ENCODE assay signal across 14 mouse cellular contexts in genomic region chr7:64452471-64453222, GRCm38 (mm10). TPM values are rescaled to one million over a fixed set of nuclear protein-coding genes. Genes with fewer than 3 reads are reported as not detected.
DNase-seq lines count a peak whose midpoint lies in the region; ATAC-seq and TF ChIP-seq lines count a peak whose summit lies in the region.
"Had no signal": no experiment of that assay in that cellular context is flagged by ENCODE, and none has a peak within 500 bp of the region (broad histone marks: within the 10 kb centered on the region; RNA-seq: fewer than 3 reads in every experiment).

No protein-coding gene starts in this region.

- 0 out of 2 replicates have a peak, but pooled peaks have one; percentile 44 for ATAC-seq in neural tube, embryonic 13.5 days (ENCODE audit: low read depth)
- no peak for ATAC-seq in limb, embryonic 15.5 days (ENCODE audit: insufficient number of reproducible peaks, low FRiP score, low TSS enrichment, low read depth)

- H3K9ac ChIP-seq in neural tube, embryonic 13.5 days = no peak overlapping the region
- no peak overlapping the region for H3K9ac ChIP-seq in limb, embryonic 15.5 days
- H3K9ac ChIP-seq: lung, embryonic 15.5 days; midbrain, embryonic 13.5 days had no signal

- H3K9me3 ChIP-seq in neural tube, embryonic 13.5 days = no peaks in the 10 kb centered on the region
- no peaks in the 10 kb centered on the region for H3K9me3 ChIP-seq in limb, embryonic 15.5 days
- H3K9me3 ChIP-seq: lung, embryonic 15.5 days; midbrain, embryonic 13.5 days had no signal

- no peak for TF ChIP-seq CTCF in layer of hippocampus, adult 2 months (conservative IDR thresholded peaks at IDR 0.05)

- H3K4me2 ChIP-seq in neural tube, embryonic 13.5 days = no peak overlapping the region
- no peak overlapping the region for H3K4me2 ChIP-seq in limb, embryonic 15.5 days
- H3K4me2 ChIP-seq: lung, embryonic 15.5 days; midbrain, embryonic 13.5 days had no signal

- peak in 1 of 2 experiments; percentile 49 for DNase-seq in layer of hippocampus, adult 2 months (ENCODE audit: low spot score in 2 of 2)
- DNase-seq in layer of hippocampus, adult 9-11 months = no peak
- DNase-seq in neural tube, embryonic 10.5 days (ENCODE audit: extremely low spot score, low spot score) = no peak
- DNase-seq in cerebellum, adult 8-10 months = peak; percentile 47
- DNase-seq in retina, postnatal 1 day = no peak
- DNase-seq: heart, postnatal 4 days; kidney, adult 9 months; liver had no signal

- H3K4me1 ChIP-seq in neural tube, embryonic 13.5 days (replicated peaks) = peaks cover 10% of the 10 kb centered on the region; the same call in 1 of the 2 replicates
- H3K4me1 ChIP-seq in limb, embryonic 15.5 days = no peaks in the 10 kb centered on the region
- H3K4me1 ChIP-seq: lung, embryonic 15.5 days had no signal

- no peaks in the 10 kb centered on the region for H3K27me3 ChIP-seq in neural tube, embryonic 13.5 days
- H3K27me3 ChIP-seq in limb, embryonic 15.5 days = no peaks in the 10 kb centered on the region
- H3K27me3 ChIP-seq: lung, embryonic 15.5 days; midbrain, embryonic 13.5 days had no signal

- peak overlapping the region; percentile 46 for H3K27ac ChIP-seq in layer of hippocampus, adult 2 months
- no peak overlapping the region for H3K27ac ChIP-seq in neural tube, embryonic 13.5 days (replicated peaks)
- H3K27ac ChIP-seq in limb, embryonic 15.5 days = 0 out of 2 replicates have a peak overlapping the region, but pooled peaks have one; percentile 7
- H3K27ac ChIP-seq: lung, embryonic 15.5 days had no signal

- no peaks in the 10 kb centered on the region for H3K36me3 ChIP-seq in neural tube, embryonic 13.5 days
- no peaks in the 10 kb centered on the region for H3K36me3 ChIP-seq in limb, embryonic 15.5 days
- H3K36me3 ChIP-seq: lung, embryonic 15.5 days; midbrain, embryonic 13.5 days had no signal

- 66% methylated on average over 4 of the region's 4 CpGs for WGBS in neural tube, embryonic 13.5 days
- 43% methylated on average over 4 of the region's 4 CpGs for WGBS in limb, embryonic 15.5 days

- H3K4me3 ChIP-seq in layer of hippocampus, adult 2 months = no peak overlapping the region
- H3K4me3 ChIP-seq in neural tube, embryonic 13.5 days = no peak overlapping the region
- H3K4me3 ChIP-seq in limb, embryonic 15.5 days = no peak overlapping the region
- H3K4me3 ChIP-seq: lung, embryonic 15.5 days; midbrain, embryonic 13.5 days had no signal

RNA-seq across cellular contexts. Expression of gene Apba2, which starts 48.9 kb away (rescaled TPM):
- 100 to 1,000 TPM; 249 to 259 TPM for total RNA-seq in layer of hippocampus, adult 2 months (2021)
- polyA plus RNA-seq in neural tube, embryonic 13.5 days (2015; fragmentation: Nextera tagmentation; extraction: Ambion mirVana) = 132 and 141 TPM in 2 replicates
- 5.7 and 8.2 TPM in 2 replicates for polyA plus RNA-seq in limb, embryonic 15.5 days (2015; fragmentation: Nextera tagmentation; extraction: Ambion mirVana)
- total RNA-seq: gastrocnemius, adult 18-20 months; neutrophil, adult 5-6 weeks had no signal

Comparison
In these comparisons a context has a peak if more than half of its experiments do, and no peak if none do; other contexts are left out.
1. RNA of gene Apba2, which starts 48.9 kb away (polyA plus RNA-seq): 132 to 141 TPM in neural tube, embryonic 13.5 days; 5.7 to 8.2 TPM in limb, embryonic 15.5 days; every median in the first group is over 10 times any median in the second.